Mouse (Mus musculus): ENCODE results near the gene Fanci.

GRCm38 (mm10) chr7:79397446-79397963, 5.8 kb downstream of the Fanci start:
- TF ChIP-seq HCFC1 (IDR thresholded peaks at IDR 0.05; ENCODE audit: borderline replicate concordance, insufficient read depth, low read length): no peak
- TF ChIP-seq ZC3H11A (IDR thresholded peaks at IDR 0.05; ENCODE audit: borderline replicate concordance, low read depth, low read length): no peak
- no peak for TF ChIP-seq ZNF384 (IDR thresholded peaks at IDR 0.05; ENCODE audit: low read depth, low read length)

Measured in ES-E14 (cell line).